Mouse (Mus musculus) heart, adult 2 months (tissue): Measurements from ENCODE around the gene Ispd.

Experiments
- CTCF ChIP-seq: fragments of 200-600 bp; IDR thresholded peaks from 2 replicates; pipeline ENCODE4 v1.8.1; 2022; ENCODE audit warnings: antibody characterized with exemption, mild to moderate bottlenecking, moderate library complexity
- EP300 ChIP-seq: fragments of 200-500 bp; IDR thresholded peaks from 2 replicates; pipeline ENCODE4 v1.6.1; 2011; ENCODE audit warnings: low read depth, low read length, control low read depth; ENCODE audit not compliant: insufficient read depth
- POLR2A ChIP-seq: fragments of 200-500 bp; IDR thresholded peaks from 2 replicates; pipeline ENCODE4 v1.6.1; 2011; ENCODE audit warnings: mild to moderate bottlenecking, low read depth, low read length, control low read depth; ENCODE audit not compliant: insufficient read depth

DNA sequence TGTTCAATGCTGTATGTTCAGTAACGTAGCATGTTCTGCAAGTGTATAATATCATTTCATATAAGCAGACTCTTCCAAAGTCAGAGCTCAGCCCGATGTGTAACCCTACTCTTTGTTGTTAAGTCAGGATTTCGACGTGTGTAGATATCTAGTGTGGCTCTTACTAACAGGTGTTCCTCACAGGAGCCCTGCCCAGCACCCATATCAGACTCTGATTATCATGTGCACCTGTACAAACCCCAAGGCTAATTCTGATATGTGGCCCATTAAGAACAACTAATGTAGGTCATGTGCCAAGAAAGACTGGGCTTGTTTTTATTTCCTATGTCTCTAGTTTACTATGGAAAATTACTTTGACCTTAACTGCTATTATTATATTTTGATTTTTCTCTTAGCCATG is 17.2 kb upstream of the Ispd start:
- TF ChIP-seq CTCF (no peak), POLR2A (no peak), EP300 (no peak)
